Mouse (Mus musculus): ENCODE results near the gene Ly86.

Ly86 gene

DNA sequence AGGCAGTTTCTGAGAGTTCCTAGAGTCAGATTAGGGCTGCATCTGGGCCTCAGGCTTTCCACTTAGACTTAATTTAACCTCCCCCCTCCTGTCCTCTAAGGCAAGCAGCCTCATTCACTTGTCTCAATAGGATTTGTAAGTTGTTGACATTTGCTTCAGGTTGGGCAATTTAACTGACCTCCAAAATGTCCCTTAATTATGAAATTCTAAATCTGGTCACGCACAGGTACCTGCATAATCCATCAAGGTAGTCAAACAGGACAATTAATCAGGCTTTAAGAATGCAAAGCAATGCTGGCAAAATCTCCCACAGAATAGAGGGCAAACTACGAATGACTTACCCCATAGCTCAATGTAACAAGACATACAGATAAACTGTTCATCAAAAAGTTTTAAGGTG lies 8.0 kb downstream of the Ly86 start:
- DNase-seq (ENCODE audit: low spot score), result no peak

DNA sequence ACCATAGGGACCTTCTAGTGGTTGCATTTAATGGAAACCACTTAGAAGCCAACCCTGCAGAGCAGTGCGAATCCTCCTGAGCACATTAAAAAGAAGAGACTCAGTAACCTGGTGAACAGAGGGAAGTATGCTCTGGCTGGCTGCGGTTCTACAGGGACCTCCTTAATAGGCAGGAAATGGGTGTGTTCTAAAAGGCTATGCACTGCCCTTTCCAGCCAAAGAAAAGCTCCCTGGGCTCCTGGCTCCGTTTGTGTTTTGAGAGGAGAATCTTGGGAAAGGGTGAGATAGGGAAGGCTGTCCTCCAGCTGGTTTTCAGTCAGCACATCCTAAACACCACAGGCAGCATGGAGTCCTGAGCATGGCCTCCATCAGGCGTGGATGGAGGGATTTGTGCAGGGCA lies 8.9 kb downstream of the Ly86 start:
- DNase-seq (ENCODE audit: low spot score), result no peak

DNA sequence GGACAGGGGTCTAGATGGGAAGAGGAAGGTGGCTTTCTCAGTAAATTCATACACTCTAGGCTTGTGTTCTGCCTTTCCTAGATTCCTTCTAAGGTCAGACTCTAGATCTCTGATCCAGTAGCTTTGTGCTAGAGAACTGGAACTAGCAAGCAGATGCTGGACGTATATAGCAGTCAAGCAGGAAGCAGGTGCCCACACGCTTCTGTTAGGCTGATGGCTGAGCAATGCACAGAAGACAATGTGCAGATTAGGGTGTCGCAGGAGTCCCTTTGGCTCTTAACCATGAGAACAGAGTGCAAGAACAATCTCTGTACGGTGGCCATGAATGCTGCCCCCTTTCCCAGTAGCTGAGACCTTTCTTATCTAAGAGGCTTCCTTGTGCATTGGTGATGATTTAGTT lies 9.4 kb downstream of the Ly86 start:
- no peak for DNase-seq (ENCODE audit: low spot score)

DNA sequence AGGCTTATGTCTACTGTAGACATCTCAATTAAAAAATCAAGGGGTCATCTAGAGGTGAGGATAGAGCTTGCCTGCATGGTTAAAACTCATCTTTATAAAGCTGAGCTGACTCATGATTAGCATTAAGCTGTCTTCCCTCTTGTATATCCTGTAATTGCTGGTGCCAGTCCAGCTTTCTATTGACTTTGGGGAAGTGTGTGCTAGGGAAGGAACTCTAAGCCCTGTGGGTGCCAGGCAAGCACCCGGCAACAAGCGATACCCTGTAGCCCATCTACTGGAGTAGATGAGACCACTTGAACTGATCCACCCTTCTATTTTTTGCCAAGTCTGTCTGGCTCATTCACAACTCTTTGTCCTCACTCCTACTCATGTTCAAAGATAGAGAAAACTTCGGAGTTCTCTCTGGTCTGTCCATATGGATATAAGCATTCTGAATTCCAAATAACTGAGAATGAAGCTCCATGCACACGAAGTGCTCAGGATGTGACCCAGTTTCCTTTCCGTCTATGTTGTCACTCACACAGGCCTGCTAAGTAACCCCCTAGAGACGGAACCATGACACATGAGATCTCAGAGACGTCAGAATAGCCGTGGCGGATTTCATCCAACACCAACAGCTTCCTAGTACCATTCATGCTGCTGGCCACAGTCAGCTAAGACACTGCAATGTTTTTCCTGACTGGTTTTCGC lies 10.8 kb downstream of the Ly86 start:
- DNase-seq (ENCODE audit: low spot score), result no peak

DNA sequence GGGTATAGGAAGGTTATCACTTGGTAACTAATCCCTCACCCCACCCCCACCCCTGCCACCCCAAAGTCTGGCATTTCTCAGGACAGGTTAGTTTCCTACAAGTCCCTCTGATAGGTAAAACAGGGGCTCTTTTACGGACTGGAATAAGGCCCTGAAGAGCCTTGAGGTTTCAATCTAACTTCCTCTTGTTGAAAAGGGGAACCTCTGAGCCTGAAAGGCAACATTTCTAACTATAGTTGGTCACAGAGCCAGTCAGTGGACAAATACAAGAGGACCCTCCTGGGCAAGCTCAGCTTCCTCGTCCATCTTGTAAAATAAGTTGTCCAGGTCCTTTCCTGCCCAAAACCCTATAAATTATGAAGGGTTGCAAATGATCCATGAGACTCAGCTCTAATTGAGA lies 11.5 kb downstream of the Ly86 start:
- no peak for DNase-seq (ENCODE audit: low spot score)

DNA sequence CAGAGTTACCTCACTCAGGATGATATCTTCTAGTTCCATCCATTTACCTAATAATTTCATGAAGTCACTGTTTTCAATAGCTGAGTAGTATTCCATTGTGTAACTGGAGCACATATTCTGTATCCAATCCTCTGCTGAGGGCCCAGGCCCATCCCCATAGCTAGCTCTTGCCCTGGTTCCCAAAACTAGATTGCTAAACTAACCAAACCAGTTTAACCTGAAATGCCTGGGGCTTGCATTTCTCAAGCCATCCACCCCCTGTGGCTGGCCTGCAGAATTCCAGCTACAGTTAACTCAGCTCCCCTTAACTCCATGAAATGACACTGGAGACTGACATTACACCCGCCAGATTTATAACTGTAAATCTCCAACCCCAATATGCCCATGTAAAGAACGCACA lies 13.1 kb downstream of the Ly86 start:
- no peak for DNase-seq (ENCODE audit: low spot score)

DNA sequence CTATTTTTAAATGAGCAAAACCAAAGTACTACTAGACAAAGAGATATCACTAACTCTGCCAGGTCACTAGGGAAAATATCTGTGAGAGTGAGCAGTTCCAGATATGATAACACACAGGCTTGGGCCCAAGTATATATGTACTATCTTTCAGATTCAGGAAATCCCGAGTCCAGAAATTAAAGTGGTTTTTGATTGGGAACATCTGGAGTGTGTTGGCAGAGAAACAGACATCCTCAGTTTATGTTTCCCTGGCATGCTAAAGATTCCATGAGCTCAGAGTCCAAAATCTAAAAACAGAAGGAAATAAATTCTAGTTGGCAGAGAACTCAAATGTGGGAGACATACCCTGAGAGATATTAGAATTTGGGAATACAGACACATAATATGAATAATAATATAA lies 16.2 kb downstream of the Ly86 start:
- no peak for DNase-seq (ENCODE audit: low spot score)

DNA sequence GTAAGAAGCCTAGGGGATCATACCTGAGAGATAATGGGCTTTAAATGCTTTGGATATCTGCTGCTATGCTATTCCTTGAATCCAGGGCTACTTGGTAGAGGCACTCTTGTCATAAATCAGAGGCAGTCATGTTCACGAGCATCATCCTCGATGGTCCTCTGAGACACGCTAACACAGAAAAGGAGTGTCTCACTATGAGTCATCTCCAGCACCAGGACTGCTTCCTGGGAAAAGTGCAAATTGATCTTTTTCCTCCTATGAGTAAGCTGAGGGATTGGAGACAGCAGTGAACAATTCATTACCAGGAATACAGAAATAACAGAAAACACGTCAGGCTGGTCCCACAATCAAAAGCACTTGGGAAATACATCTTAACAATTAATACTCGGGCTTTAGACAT lies 19.3 kb downstream of the Ly86 start:
- DNase-seq (ENCODE audit: low spot score), result no peak

DNA sequence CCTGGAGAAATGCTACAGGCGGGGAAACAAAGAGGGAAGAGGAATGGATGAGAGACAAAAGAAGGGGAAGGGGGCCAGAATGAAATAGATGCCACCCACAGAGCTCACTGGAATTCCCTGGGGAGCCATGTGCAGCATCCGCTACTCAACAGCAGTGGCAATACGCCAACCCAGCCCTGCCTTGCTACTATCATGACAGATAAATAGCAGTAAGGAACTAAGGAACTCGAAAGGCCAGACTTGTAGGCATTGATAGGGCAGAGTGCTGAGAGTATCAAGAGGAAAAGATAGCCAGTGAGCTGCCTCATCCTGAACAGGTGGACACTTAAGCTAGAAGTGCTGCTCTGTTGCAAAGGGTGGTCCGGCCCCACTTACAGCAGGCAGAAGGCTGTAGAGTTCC lies 31.4 kb downstream of the Ly86 start:
- no peak for DNase-seq (ENCODE audit: low spot score)

DNA sequence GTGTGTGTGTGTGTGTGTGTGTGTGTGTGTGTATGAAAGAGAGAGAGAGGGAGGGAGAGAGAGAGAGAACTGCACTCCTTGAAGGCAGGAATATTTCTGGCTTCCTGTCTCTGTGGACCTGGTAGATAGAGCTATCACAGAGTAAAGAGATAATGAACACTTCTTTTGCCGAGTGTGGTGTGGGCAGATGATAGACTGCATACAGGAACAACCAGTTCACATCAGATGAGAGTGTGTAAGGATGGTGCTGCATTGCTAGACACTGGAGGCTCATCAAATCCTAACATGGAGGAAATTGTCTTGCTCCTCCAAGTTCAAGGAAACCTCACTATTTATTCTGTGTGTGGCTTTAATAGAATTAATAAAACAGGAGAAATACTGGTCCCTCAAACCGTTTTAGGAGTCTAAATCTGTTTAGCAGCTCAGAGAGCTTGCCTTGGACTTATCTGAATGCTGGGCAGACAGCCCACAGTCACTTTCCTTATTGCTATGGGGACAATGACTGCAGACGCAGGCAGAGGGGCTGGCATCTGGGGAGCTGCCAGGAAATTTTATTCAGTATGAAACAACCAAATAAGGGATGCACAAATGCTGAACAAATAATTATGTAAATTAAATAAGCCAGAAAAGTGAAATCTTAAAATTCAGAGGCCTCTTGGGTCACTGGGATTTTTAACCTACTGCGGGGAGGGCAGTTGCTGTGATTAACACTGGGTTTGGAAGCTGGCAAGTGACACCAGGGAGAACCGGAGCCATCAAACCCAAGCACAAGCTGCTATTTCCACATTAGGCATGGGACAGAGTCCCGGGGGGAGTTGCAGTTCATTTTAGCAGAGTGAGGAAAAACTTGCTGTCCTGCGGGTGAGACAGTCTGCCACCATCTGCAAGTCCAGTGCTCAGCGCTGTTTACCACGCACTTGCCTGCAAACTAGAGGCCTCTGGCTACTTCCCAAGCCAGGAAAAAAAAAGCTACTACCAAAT lies 43.5 kb downstream of the Ly86 start:
- DNase-seq (ENCODE audit: low spot score), result no peak

DNA sequence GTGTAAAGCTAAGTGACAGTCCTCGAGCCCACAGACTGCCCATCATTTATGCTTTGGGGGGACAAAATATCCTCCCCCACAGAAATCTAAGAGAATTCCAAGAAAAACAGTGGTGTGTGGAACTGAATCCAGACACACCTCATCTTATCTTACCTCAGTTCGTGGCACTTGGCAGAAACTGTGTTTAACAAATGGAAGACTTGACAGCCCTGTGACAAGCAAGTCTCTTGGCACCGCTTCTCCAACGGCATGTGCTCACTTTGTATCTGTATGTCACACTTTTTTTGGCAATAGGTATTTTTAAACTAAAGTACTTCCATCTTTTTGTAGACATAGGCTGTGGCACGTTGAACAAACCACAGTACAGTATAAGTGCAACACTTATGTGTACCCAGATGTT lies 44.3 kb downstream of the Ly86 start:
- DNase-seq (ENCODE audit: low spot score), result no peak

DNA sequence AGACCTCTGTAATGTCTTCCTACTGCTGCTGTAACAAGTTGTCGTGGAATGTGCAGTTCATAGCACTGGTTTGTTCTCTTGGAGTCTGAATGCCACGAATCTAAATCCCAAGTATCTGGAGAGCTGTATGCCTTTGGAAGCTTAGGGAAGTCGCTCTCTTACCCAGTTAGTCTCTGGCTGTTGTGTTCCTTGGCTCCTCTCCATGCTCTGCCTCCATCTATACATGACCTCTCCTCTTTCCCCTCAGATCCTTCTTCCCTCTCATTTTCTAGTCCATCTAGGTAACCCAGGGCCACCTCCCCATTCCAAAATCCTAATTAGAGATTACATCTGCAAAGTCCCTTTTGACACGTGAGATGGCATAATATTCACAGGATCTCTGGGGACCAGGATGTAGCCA lies 53.8 kb downstream of the Ly86 start:
- DNase-seq (ENCODE audit: low spot score), result no peak

DNA sequence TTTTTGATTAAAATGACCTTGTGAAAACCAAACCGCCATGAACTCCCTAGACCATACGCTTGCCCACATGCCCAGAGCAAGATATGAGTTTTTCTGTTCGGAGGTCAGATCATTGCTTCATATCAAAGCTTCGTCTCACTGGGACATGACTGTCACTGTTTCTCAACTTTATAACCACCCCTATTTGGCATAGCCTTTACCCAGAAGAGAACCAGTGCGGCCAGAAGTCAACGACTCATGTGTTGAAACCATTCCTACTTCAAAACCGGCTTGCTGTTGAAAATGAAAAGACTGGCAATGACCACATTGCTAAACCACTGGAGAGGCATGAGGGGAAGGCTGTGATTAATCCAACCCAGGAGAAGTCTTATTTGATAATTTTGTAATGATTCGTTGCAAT lies 54.3 kb downstream of the Ly86 start:
- no peak for DNase-seq (ENCODE audit: low spot score)

DNA sequence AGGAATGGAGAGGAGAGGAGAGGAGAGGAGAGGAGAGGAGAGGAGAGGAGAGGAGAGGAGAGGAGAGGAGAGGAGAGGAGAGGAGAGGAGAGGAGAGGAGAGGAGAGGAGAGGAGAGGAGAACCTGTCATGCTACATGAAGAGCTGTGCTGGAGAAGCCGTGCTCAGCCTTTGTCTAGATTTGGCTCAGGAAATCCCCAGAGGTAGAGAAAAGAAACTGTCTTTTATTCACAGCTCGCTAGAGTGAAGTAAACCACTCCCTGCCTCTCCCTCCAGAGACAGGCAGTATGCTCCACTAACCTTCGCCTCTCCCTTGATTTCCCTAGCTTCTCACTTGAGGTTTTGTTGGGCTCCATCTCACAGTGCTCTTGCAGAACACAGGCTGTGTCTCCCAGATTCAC lies 57.4 kb downstream of the Ly86 start:
- DNase-seq (ENCODE audit: low spot score), result no peak

DNA sequence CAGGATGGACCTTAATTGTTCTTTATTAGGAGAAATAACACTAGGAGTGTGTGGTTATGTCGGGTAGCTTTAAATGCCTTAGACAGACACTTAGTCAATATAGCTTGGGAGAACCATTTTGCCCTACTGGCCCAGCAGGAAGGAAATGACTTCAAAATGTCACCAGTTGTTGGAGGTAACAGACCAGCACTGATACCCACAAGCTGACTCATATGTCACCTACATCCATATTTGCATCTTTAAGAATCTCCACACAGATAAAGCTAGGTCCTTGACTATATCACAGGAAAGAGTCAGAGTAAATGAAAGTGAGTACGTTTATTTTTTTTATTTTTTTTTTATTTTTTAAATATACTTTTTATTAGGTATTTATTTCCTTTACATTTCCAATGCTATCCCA lies 58.7 kb downstream of the Ly86 start:
- no peak for DNase-seq (ENCODE audit: low spot score)

DNA sequence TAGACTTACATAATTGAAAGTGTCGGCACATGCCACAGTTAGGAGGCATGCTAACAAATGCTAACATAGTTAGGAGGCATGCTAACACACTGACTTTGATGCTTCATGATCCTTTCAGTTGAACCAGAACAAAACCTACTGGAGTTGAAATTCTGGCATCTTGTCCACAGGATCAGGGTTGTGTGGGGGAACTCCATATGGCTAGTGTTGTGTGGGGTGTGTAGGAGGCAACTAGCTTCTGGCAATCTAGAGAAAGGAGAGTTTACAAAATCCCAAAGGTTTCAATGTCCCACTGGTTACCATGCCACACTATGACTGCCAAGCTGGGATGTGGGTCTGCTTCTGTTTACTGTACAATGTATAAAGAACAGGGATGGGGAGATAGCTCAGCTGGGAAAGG lies 70.7 kb downstream of the Ly86 start:
- DNase-seq (ENCODE audit: low spot score), result no peak

DNA sequence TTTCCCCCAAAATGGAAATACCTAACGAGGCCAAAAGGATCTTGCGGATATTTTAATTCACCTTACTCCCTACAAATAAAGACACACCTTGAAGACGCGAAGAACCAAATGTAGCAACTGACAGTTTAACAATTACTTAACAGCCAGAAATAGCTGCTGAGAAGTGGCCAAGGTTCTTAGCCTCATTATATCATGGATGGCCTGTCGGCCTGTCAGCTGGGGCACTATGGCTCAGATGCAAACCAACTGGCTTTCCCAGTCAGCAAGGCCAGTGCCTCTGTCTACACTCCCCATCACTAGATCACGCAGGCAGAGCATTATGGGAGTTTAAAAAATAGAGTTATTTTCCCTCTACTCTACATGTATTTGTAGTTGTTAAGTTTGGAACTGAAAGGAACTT lies 78.4 kb downstream of the Ly86 start:
- DNase-seq (ENCODE audit: low spot score), result no peak

DNA sequence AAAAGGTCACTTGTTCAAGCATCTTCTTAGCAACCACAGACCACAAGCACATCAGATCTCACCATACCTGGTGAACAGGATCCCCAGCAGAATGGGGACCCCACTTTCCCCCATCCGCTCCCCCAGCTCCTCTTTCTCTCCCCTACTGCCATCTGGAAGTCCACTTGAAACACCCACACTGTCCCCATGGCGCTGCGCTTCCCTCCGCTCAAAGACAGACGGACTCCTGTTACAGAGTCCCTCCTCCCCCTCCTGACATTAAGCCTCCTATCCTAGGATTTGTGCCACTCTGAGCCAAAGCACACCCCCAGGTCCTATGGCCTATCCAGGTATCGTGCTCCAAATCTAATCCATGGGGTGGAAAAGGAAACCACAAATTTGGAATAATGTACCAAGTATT lies 79.9 kb downstream of the Ly86 start:
- DNase-seq (ENCODE audit: low spot score), result no peak

DNA sequence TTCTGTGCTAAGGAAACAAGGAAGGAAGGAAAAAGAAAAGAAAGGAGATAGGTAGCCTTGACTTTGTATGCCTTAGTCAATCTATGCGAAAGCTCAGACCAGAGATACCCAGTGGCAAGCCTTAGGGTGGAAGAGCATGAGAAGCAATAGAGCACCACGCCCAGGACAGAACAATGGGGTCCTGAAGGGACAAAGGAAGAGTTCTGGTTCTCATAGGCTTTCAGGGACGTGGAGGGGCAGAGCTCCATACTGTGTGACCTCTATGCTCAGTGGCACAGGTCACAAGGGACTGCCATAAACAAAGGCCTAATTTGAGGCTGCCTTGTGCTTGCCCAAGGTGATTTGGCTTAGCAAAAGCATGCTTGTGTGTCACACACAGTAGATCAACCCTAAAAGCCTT lies 80.4 kb downstream of the Ly86 start:
- DNase-seq (ENCODE audit: low spot score), result no peak

DNA sequence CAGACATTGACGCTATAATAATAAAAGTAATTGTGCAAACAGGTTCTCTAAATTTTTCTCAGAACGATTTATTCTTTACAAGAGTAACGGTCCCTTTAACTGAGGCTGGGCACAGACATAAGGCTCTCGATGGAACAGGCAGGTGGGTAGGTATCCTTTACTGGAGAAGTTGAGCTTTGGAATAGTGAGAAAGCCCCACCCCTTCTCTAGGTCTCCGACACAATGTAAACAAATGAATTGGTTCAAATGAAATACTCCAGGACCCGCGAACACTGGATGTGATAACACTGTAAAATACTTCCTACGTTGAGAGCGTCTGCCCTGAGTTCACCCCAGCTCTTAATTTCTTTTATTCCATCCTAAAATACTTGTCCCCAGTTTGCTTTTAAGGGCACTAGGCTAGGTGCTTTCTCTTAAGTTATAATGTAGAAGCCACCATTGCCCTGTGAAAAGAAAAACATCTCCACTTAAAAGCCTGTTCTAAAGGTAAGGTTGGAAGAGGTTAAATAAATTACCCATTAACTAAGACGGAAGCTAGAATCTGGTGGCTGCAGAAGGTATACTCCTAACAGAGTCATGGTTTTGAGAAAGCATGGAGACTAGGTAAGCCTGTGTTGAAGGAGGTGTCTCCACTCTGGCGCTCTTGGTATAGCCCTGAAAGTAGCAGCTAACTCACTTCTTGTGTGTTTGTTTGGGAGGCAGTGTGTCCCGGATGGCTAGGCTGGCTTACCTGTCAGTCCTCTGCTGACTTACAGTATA lies 81.7 kb downstream of the Ly86 start:
- no peak for DNase-seq (ENCODE audit: low spot score)

DNA sequence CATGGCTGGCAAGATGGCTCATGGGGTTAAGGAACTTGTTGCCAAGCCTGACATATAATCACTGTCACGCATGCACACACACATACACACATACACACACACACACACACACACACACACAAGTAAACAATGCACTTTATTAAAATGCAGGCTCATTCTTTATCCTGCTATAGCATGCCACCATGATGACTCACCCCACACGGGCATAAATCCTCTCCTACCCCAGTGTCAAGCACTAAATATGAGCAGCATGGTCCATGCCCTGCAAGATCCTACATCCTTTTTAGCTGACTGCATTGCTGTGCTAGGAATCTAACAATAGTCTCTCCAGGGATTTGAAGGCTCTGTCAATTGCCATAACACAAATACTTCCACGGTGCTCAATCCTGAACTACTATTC lies 83.5 kb downstream of the Ly86 start:
- no peak for DNase-seq (ENCODE audit: low spot score)

DNA sequence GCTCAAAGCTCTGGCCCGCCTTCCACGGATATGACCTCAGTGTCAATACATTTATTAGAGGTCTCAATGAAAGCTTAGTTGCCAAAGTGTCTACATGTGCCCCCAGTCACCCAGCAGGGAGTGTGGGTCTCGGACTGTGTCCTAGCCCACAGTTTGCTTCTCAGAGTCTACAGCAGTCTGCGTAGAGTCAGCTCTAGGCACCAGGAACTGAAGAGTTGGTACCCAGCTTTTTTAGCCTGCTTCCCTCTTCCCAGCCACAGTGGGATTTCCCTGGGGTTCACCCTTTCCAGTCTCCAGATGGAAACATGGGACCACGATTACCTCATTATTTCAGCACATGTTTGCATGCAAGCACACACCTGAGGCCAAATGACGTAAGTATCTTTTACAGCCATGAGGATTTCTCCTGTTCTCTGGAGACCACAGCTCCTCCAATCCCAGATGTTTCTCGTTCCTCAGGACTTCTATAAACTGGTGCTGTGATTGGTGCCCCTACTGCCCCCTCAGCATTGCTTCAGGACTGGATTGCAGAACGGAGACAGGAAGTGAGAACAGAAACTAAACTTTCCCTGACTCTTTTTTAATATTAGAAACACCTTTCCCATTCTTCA lies 84.8 kb downstream of the Ly86 start:
- no peak for DNase-seq (ENCODE audit: low spot score)
